Mouse (Mus musculus): ENCODE results near the gene Ppp4c. TPM values are rescaled to one million over a fixed set of nuclear protein-coding genes. Genes with fewer than 3 reads are reported as not detected.

Gene Ppp4c
- polyA plus RNA-seq, 2 experiments from 2014 or later = 139 to 140 TPM

GRCm38 (mm10) chr7:126749582-126750343 lies 42.5 kb downstream of the Ppp4c start:
- ATAC-seq = no peak

- no peak for ATAC-seq
These were observed 43.5 kb downstream of the Ppp4c start for GRCm38 (mm10) chr7:126748824-126749223.

- no peak for ATAC-seq
These were observed 45.5 kb downstream of the Ppp4c start for GRCm38 (mm10) chr7:126746798-126747197.

- ATAC-seq = no peak
These were observed 46.2 kb downstream of the Ppp4c start for GRCm38 (mm10) chr7:126746066-126746465.

- ATAC-seq = no peak
These were observed 50.3 kb downstream of the Ppp4c start for GRCm38 (mm10) chr7:126741964-126742482.

- ATAC-seq = no peak
These were observed 50.8 kb downstream of the Ppp4c start for GRCm38 (mm10) chr7:126741452-126741851.

- no peak for ATAC-seq
These were observed 51.3 kb downstream of the Ppp4c start for GRCm38 (mm10) chr7:126740977-126741376.

- ATAC-seq = no peak
These were observed 52.1 kb downstream of the Ppp4c start for GRCm38 (mm10) chr7:126740132-126740735.

- ATAC-seq = no peak
These were observed 52.7 kb downstream of the Ppp4c start for GRCm38 (mm10) chr7:126739551-126739950.

- no peak for ATAC-seq
These were observed 56.2 kb downstream of the Ppp4c start for GRCm38 (mm10) chr7:126736122-126736521.

Other genes starting within 250 kb of the Ppp4c start
- 100 to 1,000 TPM; 228 to 250 TPM for gene Eif3c, start 226.1 kb downstream of the Ppp4c start, polyA plus RNA-seq (2017; shearing (Covaris generic))
- gene Apobr, start 207.6 kb downstream of the Ppp4c start, polyA plus RNA-seq (2017; shearing (Covaris generic)) = 1 to 10 TPM in 1 of 2 experiments, under 1 TPM in 1; 0.36 to 1.5 TPM
- gene Cln3, start 206.7 kb downstream of the Ppp4c start, polyA plus RNA-seq (2017; shearing (Covaris generic)) = 100 to 1,000 TPM in 1 of 2 experiments, 10 to 100 TPM in 1; 79.9 to 150 TPM
- not detected for gene Il27, start 197.6 kb downstream of the Ppp4c start, polyA plus RNA-seq (2017; shearing (Covaris generic))
- gene Nupr1, start 161.6 kb downstream of the Ppp4c start, polyA plus RNA-seq (2017; shearing (Covaris generic)) = under 1 TPM in 1 of 2 experiments, not detected in 1; 0.42 TPM
- gene Sgf29, start 143.2 kb downstream of the Ppp4c start, polyA plus RNA-seq (2017; shearing (Covaris generic)) = 100 to 1,000 TPM in 1 of 2 experiments, 10 to 100 TPM in 1; 93.1 to 113 TPM
- gene Sult1a1, start 116.1 kb downstream of the Ppp4c start, polyA plus RNA-seq (2017; shearing (Covaris generic)) = 1 to 10 TPM in 1 of 2 experiments, under 1 TPM in 1; 0.82 to 1.3 TPM
- gene Bola2, start 97.1 kb downstream of the Ppp4c start, polyA plus RNA-seq (2017; shearing (Covaris generic)) = 100 to 1,000 TPM in 1 of 2 experiments, 10 to 100 TPM in 1; 82.6 to 175 TPM
- gene Slx1b, start 96.7 kb downstream of the Ppp4c start, polyA plus RNA-seq (2017; shearing (Covaris generic)) = 10 to 100 TPM; 10.6 to 21.4 TPM
- gene Coro1a, start 84.7 kb downstream of the Ppp4c start, polyA plus RNA-seq (2017; shearing (Covaris generic)) = 1,000 to 10,000 TPM; 2,251 to 2,782 TPM
- gene Mapk3, start 32.9 kb downstream of the Ppp4c start, polyA plus RNA-seq (2017; shearing (Covaris generic)) = 10 to 100 TPM; 16.9 to 17.8 TPM
- gene Gdpd3, start 26.2 kb downstream of the Ppp4c start, polyA plus RNA-seq (2017; shearing (Covaris generic)) = 10 to 100 TPM; 13.9 to 17.4 TPM
- gene Ypel3, start 15.5 kb downstream of the Ppp4c start, polyA plus RNA-seq (2017; shearing (Covaris generic)) = 10 to 100 TPM; 58.4 to 83.8 TPM
- gene Tbx6, start 11.0 kb downstream of the Ppp4c start, polyA plus RNA-seq (2017; shearing (Covaris generic)) = 1 to 10 TPM; 5.9 to 7.5 TPM
- not detected for gene Fam57b, start 5.2 kb upstream of the Ppp4c start, polyA plus RNA-seq (2017; shearing (Covaris generic))
- not detected for gene 4930451I11Rik, start 39.1 kb upstream of the Ppp4c start, polyA plus RNA-seq (2017; shearing (Covaris generic))
- not detected for gene Doc2a, start 54.9 kb upstream of the Ppp4c start, polyA plus RNA-seq (2017; shearing (Covaris generic))
- gene Hirip3, start 69.5 kb upstream of the Ppp4c start, polyA plus RNA-seq (2017; shearing (Covaris generic)) = 10 to 100 TPM; 12.7 to 20.6 TPM
- gene Ino80e, start 69.9 kb upstream of the Ppp4c start, polyA plus RNA-seq (2017; shearing (Covaris generic)) = 10 to 100 TPM; 53.9 to 55.7 TPM
- 10 to 100 TPM; 15.3 to 15.6 TPM for gene Taok2, start 92.2 kb upstream of the Ppp4c start, polyA plus RNA-seq (2017; shearing (Covaris generic))
- 10 to 100 TPM; 40.2 to 53.2 TPM for gene Tmem219, start 130.4 kb upstream of the Ppp4c start, polyA plus RNA-seq (2017; shearing (Covaris generic))
- 1 to 10 TPM; 5.5 to 8.9 TPM for gene Kctd13, start 136.4 kb upstream of the Ppp4c start, polyA plus RNA-seq (2017; shearing (Covaris generic))
- gene Asphd1, start 157.1 kb upstream of the Ppp4c start, polyA plus RNA-seq (2017; shearing (Covaris generic)) = under 1 TPM; 0.48 to 0.51 TPM
- 1 to 10 TPM; 1.5 to 1.8 TPM for gene Sez6l2, start 158.1 kb upstream of the Ppp4c start, polyA plus RNA-seq (2017; shearing (Covaris generic))
- 100 to 1,000 TPM; 121 to 152 TPM for gene Cdipt, start 183.4 kb upstream of the Ppp4c start, polyA plus RNA-seq (2017; shearing (Covaris generic))
- gene Cdiptos, start 183.6 kb upstream of the Ppp4c start, polyA plus RNA-seq (2017; shearing (Covaris generic)) = 1 to 10 TPM in 1 of 2 experiments, under 1 TPM in 1; 0.32 to 1.1 TPM
- gene Mvp, start 222.1 kb upstream of the Ppp4c start, polyA plus RNA-seq (2017; shearing (Covaris generic)) = 10 to 100 TPM; 13.7 to 20.9 TPM
- 1 to 10 TPM; 1.3 to 2.4 TPM for gene Pagr1b, start 224.0 kb upstream of the Ppp4c start, polyA plus RNA-seq (2017; shearing (Covaris generic))
- gene Pagr1a, start 224.9 kb upstream of the Ppp4c start, polyA plus RNA-seq (2017; shearing (Covaris generic)) = 10 to 100 TPM; 49.2 to 70.1 TPM
- 10 to 100 TPM; 12.5 to 49.1 TPM for gene Gm42742, start 228.6 kb upstream of the Ppp4c start, polyA plus RNA-seq (2017; shearing (Covaris generic))
- gene Prrt2, start 228.7 kb upstream of the Ppp4c start, polyA plus RNA-seq (2017; shearing (Covaris generic)) = 1 to 10 TPM; 2.6 to 3.3 TPM
- gene Maz, start 234.5 kb upstream of the Ppp4c start, polyA plus RNA-seq (2017; shearing (Covaris generic)) = 10 to 100 TPM; 14.5 to 18.4 TPM
- 10 to 100 TPM; 13.9 to 20.5 TPM for gene Kif22, start 250.0 kb upstream of the Ppp4c start, polyA plus RNA-seq (2017; shearing (Covaris generic))

Measured in CD4-positive, CD25-positive, alpha-beta regulatory T cell, adult 4 months (primary cell).